Mouse (Mus musculus) megakaryocyte, embryonic 14.5 days (primary cell): ENCODE measurements around the gene Ppp2r2c.

ENCODE experiments used
- FLI1 ChIP-seq: IDR thresholded peaks from 2 replicates; pipeline ENCODE4 v1.6.1; 2012; ENCODE audit warnings: low read length, inconsistent platforms, mixed read lengths
- GATA1 ChIP-seq: IDR thresholded peaks from 3 replicates; pipeline ENCODE4 v1.6.1; 2012; ENCODE audit warnings: mixed read lengths, low read length, inconsistent platforms, borderline replicate concordance

- no peak for TF ChIP-seq GATA1
- no peak for TF ChIP-seq FLI1
Measured at GRCm38 (mm10) chr5:36855180-36855579, 13.1 kb upstream of the Ppp2r2c start.
